Mouse (Mus musculus) intestine, embryonic 16.5 days (tissue): ENCODE measurements at regions not wholly inside any gene's neighbourhood (a gene's known extent, or its start where the extent isn't known, plus 50 kb on each side); places are given as distances from the start of the nearest gene placed in this dataset.
"Not testable (repeated sequence)": the region's sequence is repeated elsewhere in the genome, so short reads cannot be mapped to it uniquely, and the experiment has no call there.

Source experiments
- ATAC-seq: fragments of 200-750 bp; cut with Nextera tagmentation; 2 replicates; pipeline ENCODE4 v1.8.0; 2017; ENCODE audit warnings: moderate TSS enrichment, moderate library complexity
- H3K27ac ChIP-seq: fragments of 300-500 bp; sonication (generic); 2 replicates; pipeline ENCODE4 v1.5.1; 2014; ENCODE audit warnings: mild to moderate bottlenecking, low read length
- H3K27me3 ChIP-seq: fragments of 300-500 bp; sonication (generic); replicated peaks from 2 replicates; pipeline ENCODE4 v1.6.1; 2014; ENCODE audit warnings: low read length, control low read depth, mixed read lengths; ENCODE audit not compliant: control insufficient read depth, insufficient read depth
- H3K36me3 ChIP-seq: fragments of 300-500 bp; sonication (generic); 2 replicates; pipeline ENCODE4 v1.6.1; 2014; ENCODE audit warnings: low read length, control low read depth; ENCODE audit not compliant: control insufficient read depth, insufficient read depth
- H3K4me1 ChIP-seq: fragments of 300-500 bp; sonication (generic); 2 replicates; pipeline ENCODE4 v1.6.1; 2014; ENCODE audit warnings: low read length, control low read depth, mixed read lengths; ENCODE audit not compliant: control insufficient read depth, insufficient read depth
- H3K4me2 ChIP-seq: fragments of 300-500 bp; sonication (generic); 2 replicates; pipeline ENCODE4 v1.6.1; 2014; ENCODE audit warnings: low read depth, low read length, control low read depth
- H3K4me3 ChIP-seq: fragments of 300-500 bp; sonication (generic); 2 replicates; pipeline ENCODE4 v1.5.1; 2014; ENCODE audit warnings: mild to moderate bottlenecking, low read length
- H3K9ac ChIP-seq: fragments of 300-500 bp; sonication (generic); 2 replicates; pipeline ENCODE4 v1.6.1; 2014; ENCODE audit warnings: low read depth, low read length
- H3K9me3 ChIP-seq: fragments of 300-500 bp; sonication (generic); 2 replicates; pipeline ENCODE4 v1.6.1; 2016; ENCODE audit warnings: low read length, control low read depth; ENCODE audit not compliant: control insufficient read depth
- WGBS: fragments of 180-500 bp; shearing (Covaris S2); extraction: QIAGEN DNeasy Blood & Tissue Kit; methylation state at CpG from one replicate; pipeline ENCODE4 v1.1.7; 2014; 5-methylcytosine and 5-hydroxymethylcytosine counted together

- no peak overlapping the region for H3K9ac ChIP-seq
- no peaks in the 10 kb centered on the region for H3K9me3 ChIP-seq
- no peak overlapping the region for H3K4me2 ChIP-seq
- no peak overlapping the region for H3K27ac ChIP-seq
- ATAC-seq, result no peak
- H3K4me1 ChIP-seq, result no peaks in the 10 kb centered on the region
- H3K27me3 ChIP-seq, result no peaks in the 10 kb centered on the region
- 78% methylated on average over 2 of the region's 2 CpGs for WGBS
- H3K4me3 ChIP-seq, result no peak overlapping the region
- H3K36me3 ChIP-seq, result no peaks in the 10 kb centered on the region
Observed at GRCm38 (mm10) chr5:149874342-149874741, 144.1 kb upstream of the Rxfp2 start.

DNA sequence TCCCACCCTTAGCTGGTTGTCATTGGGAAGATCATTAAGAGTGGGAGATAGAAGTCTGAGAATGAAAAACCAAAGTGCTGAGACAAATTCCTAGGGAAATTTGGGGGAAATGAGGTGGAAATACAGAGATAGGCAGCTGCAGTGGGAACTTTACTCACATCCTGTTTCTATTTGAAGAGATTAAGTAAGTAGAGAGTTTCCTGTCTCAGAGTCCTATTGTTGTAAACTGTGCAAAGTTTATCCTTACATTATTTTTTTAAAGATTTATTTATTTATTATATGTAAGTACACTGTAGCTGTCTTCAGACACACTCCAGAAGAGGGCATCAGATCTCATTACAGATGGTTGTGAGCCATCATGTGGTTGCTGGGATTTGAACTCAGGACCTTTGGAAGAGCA lies 126.0 kb upstream of the Rxfp2 start:
- ATAC-seq, H3K9me3 ChIP-seq, H3K27ac ChIP-seq, H3K4me3 ChIP-seq, H3K4me1 ChIP-seq, H3K9ac ChIP-seq, H3K4me2 ChIP-seq, H3K27me3 ChIP-seq, H3K36me3 ChIP-seq: not testable (repeated sequence)

DNA sequence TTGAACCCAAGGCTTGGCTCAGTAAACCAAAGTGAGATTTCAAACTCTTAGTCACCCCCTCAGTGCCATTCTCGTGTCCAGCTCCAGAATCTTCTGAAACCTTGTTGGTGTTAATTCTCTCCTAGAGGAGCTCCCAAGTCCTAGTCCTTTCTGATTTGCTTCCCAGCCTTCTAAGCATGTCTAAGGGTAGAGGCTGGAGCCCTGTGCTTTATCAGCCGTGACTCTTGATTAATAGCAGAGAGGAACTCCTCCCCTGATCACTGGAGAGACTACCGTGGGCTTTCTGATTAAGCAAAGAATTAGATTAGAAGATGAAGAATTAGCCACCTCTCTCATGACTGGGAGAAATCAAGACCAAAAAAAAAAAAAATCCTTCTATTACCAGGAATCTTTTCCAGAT lies 111.5 kb upstream of the Rxfp2 start:
- H3K4me1 ChIP-seq, result no peaks in the 10 kb centered on the region
- H3K9me3 ChIP-seq, result no peaks in the 10 kb centered on the region
- no peaks in the 10 kb centered on the region for H3K36me3 ChIP-seq
- no peak overlapping the region for H3K9ac ChIP-seq
- no peak for ATAC-seq
- H3K27ac ChIP-seq, result no peak overlapping the region
- no peak overlapping the region for H3K4me2 ChIP-seq
- no peak overlapping the region for H3K4me3 ChIP-seq
- no peaks in the 10 kb centered on the region for H3K27me3 ChIP-seq
- 42% methylated on average over 3 of the region's 3 CpGs for WGBS

DNA sequence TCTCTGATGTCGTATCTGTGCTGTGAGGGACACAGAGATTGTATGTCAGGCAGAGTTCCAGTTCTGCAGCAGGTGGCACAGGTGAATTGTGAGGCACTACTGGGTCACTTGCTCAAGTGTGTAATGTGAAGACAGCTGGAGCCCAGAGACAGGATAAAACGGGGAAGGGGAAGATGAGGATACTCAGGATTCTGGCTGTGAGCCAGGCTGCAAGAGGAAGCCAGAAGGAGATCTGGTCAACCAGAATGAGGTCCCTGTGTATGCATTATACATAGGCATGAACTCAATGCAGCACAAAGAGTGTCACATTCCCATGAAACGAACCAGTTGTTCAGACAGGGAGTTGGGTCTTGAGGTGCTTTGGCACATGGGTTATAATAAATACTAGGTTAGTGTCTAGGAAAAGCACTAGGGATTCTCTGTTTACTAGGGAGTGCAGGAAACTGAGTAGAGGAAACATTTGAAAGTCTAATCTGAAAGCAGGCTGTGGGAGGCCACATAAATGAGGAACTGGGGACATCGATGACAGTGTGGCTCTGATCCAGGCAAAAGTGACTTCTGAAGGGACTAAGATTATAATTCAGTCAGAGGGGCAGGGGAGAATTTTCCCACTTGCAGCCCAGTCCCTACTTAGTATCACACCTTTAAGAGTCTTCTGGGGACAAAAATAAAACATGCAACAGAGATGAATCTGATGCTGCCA lies 109.9 kb upstream of the Rxfp2 start:
- Histone ChIP-seq H3K9ac (no peak overlapping the region), H3K4me3 (no peak overlapping the region), H3K27me3 (no peaks in the 10 kb centered on the region), H3K9me3 (no peaks in the 10 kb centered on the region), H3K36me3 (no peaks in the 10 kb centered on the region), H3K4me1 (no peaks in the 10 kb centered on the region), H3K27ac (no peak overlapping the region), H3K4me2 (no peak overlapping the region)
- no peak for ATAC-seq
- WGBS, result 62% methylated on average over 4 of the region's 4 CpGs

- Histone ChIP-seq H3K9ac (no peak overlapping the region), H3K9me3 (no peaks in the 10 kb centered on the region), H3K4me2 (no peak overlapping the region), H3K27me3 (no peaks in the 10 kb centered on the region), H3K4me3 (no peak overlapping the region), H3K36me3 (no peaks in the 10 kb centered on the region), H3K27ac (no peak overlapping the region), H3K4me1 (no peaks in the 10 kb centered on the region)
- 53% methylated on average over 13 of the region's 13 CpGs for WGBS
- ATAC-seq, result no peak
Observed at GRCm38 (mm10) chr5:149909108-149909739, 109.3 kb upstream of the Rxfp2 start.

DNA sequence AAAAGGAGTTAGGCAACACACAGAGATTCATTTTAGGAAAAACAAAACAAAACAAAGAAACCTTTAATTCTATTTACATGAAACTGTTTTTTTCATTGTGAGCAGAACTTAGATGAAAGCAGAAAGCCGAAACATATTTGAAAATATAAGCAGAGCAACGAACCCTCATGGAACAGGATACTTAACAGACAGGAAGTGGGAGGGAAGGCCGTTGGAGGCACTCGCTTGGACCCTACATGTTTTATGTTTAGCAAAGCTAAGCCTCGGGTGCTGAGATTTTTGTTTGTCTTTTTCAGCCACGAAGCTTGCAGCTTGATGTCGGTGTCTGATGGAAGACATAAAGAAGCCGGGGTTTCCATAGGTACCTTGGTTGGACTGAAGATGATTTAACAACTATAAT lies 108.5 kb upstream of the Rxfp2 start:
- no peak for ATAC-seq
- H3K36me3 ChIP-seq, result no peaks in the 10 kb centered on the region
- no peaks in the 10 kb centered on the region for H3K9me3 ChIP-seq
- no peak overlapping the region for H3K4me3 ChIP-seq
- no peaks in the 10 kb centered on the region for H3K4me1 ChIP-seq
- H3K27ac ChIP-seq, result no peak overlapping the region
- no peak overlapping the region for H3K4me2 ChIP-seq
- WGBS, result 37% methylated on average over 8 of the region's 8 CpGs
- no peaks in the 10 kb centered on the region for H3K27me3 ChIP-seq
- H3K9ac ChIP-seq, result no peak overlapping the region

GRCm38 (mm10) chr5:149911968-149912367 lies 106.5 kb upstream of the Rxfp2 start:
- H3K36me3 ChIP-seq, result no peaks in the 10 kb centered on the region
- no peak overlapping the region for H3K4me2 ChIP-seq
- no peaks in the 10 kb centered on the region for H3K4me1 ChIP-seq
- ATAC-seq, result no peak
- H3K9me3 ChIP-seq, result no peaks in the 10 kb centered on the region
- 87% methylated on average over 8 of the region's 8 CpGs for WGBS
- H3K27me3 ChIP-seq, result no peaks in the 10 kb centered on the region
- H3K9ac ChIP-seq, result no peak overlapping the region
- H3K27ac ChIP-seq, result no peak overlapping the region
- no peak overlapping the region for H3K4me3 ChIP-seq

DNA sequence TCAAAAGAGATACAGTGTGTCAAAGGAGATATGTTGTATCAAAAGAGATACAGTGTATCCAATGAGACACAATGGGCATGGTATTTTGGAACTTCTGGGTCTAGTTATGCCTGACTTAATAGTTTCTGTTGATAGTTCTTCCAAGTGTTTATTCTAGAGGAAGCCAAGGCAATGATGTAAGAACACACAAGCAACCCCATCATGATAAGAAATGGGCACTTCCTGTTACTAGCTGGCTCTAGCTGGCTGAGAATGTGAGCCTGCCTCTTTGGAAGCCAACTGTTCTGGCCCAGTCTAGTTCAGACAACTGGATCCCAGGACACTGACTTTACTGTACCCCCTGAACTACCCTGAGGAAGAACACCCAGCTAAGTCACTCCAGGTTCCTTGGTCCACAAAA lies 102.7 kb upstream of the Rxfp2 start:
- no peak overlapping the region for H3K4me3 ChIP-seq
- ATAC-seq, result no peak
- H3K9me3 ChIP-seq, result no peaks in the 10 kb centered on the region
- no peaks in the 10 kb centered on the region for H3K27me3 ChIP-seq
- no peaks in the 10 kb centered on the region for H3K36me3 ChIP-seq
- no peak overlapping the region for H3K27ac ChIP-seq
- no peaks in the 10 kb centered on the region for H3K4me1 ChIP-seq
- no peak overlapping the region for H3K4me2 ChIP-seq
- no peak overlapping the region for H3K9ac ChIP-seq

- WGBS, result 31% methylated on average over 3 of the region's 3 CpGs
- no peaks in the 10 kb centered on the region for H3K27me3 ChIP-seq
- no peak overlapping the region for H3K4me2 ChIP-seq
- ATAC-seq, result no peak
- no peaks in the 10 kb centered on the region for H3K9me3 ChIP-seq
- no peak overlapping the region for H3K9ac ChIP-seq
- no peak overlapping the region for H3K27ac ChIP-seq
- H3K4me3 ChIP-seq, result no peak overlapping the region
- H3K4me1 ChIP-seq, result no peaks in the 10 kb centered on the region
- no peaks in the 10 kb centered on the region for H3K36me3 ChIP-seq
Observed at GRCm38 (mm10) chr5:149917374-149917773, 101.1 kb upstream of the Rxfp2 start.

DNA sequence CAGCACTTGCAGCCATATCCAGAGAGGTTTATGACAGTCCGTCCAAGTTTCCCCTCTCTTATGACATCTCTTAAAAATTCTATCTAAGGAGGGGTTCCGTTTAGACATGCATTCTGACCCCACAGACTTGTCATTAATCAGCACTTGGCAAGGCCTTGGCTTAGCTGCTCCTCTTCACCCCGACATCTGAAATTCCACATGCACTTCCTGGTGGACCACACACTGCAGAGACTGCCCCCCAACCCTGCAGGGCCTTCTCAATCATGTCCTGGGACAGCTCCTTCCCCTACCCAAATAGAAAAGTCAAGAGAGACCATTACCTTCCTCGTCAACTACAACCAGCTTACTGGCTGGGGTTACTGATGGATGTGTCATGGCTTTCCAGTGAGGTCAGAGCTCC lies 99.4 kb upstream of the Rxfp2 start:
- H3K4me2 ChIP-seq, result no peak overlapping the region
- no peak overlapping the region for H3K27ac ChIP-seq
- H3K4me3 ChIP-seq, result no peak overlapping the region
- WGBS, result 49% methylated on average over 4 of the region's 4 CpGs
- H3K4me1 ChIP-seq, result no peaks in the 10 kb centered on the region
- H3K27me3 ChIP-seq, result no peaks in the 10 kb centered on the region
- H3K9ac ChIP-seq, result no peak overlapping the region
- H3K36me3 ChIP-seq, result no peaks in the 10 kb centered on the region
- ATAC-seq, result no peak
- no peaks in the 10 kb centered on the region for H3K9me3 ChIP-seq
